Mouse (Mus musculus): ENCODE measurements around the gene Marc2. TPM values are rescaled to one million over a fixed set of nuclear protein-coding genes. Genes with fewer than 3 reads are reported as not detected.
A peak's percentile ranks its signal among the peaks of the same experiment; 100 is the strongest.

Marc2 gene
- polyA plus RNA-seq, 1 experiment from 2014 or later = 110 TPM

DNA sequence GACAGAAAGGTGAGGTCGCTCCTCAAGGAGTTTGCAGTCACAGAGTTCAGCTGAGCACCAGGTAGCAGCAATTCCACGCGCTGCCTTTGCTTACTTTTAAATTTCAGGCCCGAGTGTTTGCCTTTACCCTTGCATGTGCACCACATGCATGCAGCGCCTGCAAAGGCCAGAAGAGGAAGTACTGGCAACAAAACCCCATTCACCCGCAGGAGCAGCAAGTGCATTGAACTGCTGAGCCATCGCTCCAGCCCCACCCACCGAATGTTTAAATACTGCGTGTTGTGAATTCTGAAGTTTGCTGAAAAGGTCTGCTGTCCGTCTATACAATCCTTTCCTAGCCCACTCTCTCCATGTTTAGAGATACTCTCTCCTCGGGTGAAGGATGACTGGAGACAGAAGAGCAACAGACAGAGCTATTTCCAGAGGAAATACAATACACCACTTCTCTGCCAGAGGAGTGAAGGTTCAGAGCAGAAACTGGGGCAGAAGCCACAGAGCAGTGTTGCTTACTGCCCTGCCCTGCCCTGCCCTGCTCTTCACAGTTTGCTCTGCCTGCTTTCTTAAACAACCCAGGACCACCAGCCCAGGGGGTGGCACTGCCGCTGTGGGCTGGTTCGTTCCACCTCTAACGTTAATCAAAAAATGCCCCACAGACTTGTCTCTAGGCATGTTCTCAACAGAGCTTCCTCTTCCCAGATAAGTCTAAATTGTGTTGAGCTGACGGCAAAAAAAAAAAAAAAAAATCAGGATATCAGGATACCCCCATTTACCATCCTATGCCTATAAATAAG is 38.4 kb downstream of the Marc2 start:
- H3K27ac ChIP-seq (ENCODE audit: low read depth, low read length) = no peak overlapping the region
- H3K4me1 ChIP-seq (ENCODE audit: control insufficient read depth, insufficient read depth, low read length) = peaks cover 8% of the 10 kb centered on the region
- DNase-seq (ENCODE audit: low spot score, missing footprints) (peak; percentile 14), ATAC-seq (ENCODE audit: low FRiP score) (no peak)
- no peak overlapping the region for H3K4me2 ChIP-seq
- H3K9ac ChIP-seq (ENCODE audit: low read length) = no peak overlapping the region
- no peaks in the 10 kb centered on the region for H3K9me3 ChIP-seq (ENCODE audit: control insufficient read depth, low read length)
- H3K27me3 ChIP-seq (ENCODE audit: control insufficient read depth, insufficient read depth, low read length) = peaks cover 5% of the 10 kb centered on the region
- H3K36me3 ChIP-seq (ENCODE audit: control insufficient read depth, insufficient read depth, low read length) = no peaks in the 10 kb centered on the region
- H3K4me3 ChIP-seq (ENCODE audit: low read depth, low read length) = no peak overlapping the region
- 76% methylated on average over 15 of the region's 15 CpGs for WGBS

DNA sequence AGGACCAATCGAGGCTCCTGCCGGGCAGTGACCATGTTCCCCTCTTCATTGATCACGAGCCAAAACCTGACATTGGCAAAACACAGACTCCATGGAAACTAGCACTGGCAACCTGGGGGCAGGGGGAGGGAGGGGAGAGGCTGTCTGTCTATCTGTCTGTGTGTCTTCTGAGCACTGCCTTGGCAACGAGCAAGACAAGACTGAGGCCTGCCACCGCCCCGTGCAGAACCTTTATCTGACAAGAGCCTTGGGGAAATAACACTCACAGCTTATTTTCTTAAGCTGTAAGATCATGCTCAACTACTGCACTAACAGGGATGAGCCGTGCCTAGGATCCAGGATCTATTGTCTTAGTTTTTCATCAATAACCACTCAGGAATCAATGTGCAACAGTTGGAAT is 39.1 kb downstream of the Marc2 start:
- H3K9ac ChIP-seq (ENCODE audit: low read length) = no peak overlapping the region
- peaks cover 8% of the 10 kb centered on the region for H3K4me1 ChIP-seq (ENCODE audit: control insufficient read depth, insufficient read depth, low read length)
- H3K9me3 ChIP-seq (ENCODE audit: control insufficient read depth, low read length) = no peaks in the 10 kb centered on the region
- DNase-seq (ENCODE audit: low spot score, missing footprints) (peak; percentile 70), ATAC-seq (ENCODE audit: low FRiP score) (no peak)
- no peaks in the 10 kb centered on the region for H3K36me3 ChIP-seq (ENCODE audit: control insufficient read depth, insufficient read depth, low read length)
- WGBS = 85% methylated on average over 7 of the region's 7 CpGs
- no peak overlapping the region for H3K4me3 ChIP-seq (ENCODE audit: low read depth, low read length)
- H3K27ac ChIP-seq (ENCODE audit: low read depth, low read length) = no peak overlapping the region
- peaks cover 5% of the 10 kb centered on the region for H3K27me3 ChIP-seq (ENCODE audit: control insufficient read depth, insufficient read depth, low read length)
- no peak overlapping the region for H3K4me2 ChIP-seq

DNA sequence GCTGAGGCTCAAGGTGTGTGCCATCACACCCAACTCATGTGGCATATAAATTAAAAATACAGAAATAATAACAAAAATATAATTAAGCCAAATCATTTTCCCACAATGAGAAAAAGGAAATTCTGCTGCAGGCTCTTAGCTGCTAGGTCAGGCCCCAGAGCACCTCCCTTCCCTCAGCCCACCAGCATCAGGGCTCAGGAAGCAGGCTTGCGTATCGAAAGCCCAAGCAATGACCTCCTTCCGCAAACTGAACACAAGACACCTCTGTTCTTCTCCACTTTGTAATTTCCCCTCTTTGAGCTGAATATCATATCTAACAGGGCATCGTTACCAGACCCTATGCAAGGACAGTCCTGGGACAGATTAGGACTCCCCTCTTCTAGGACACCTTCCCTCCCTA is 40.5 kb downstream of the Marc2 start:
- Histone ChIP-seq H3K4me1 (ENCODE audit: control insufficient read depth, insufficient read depth, low read length) (peaks cover 3% of the 10 kb centered on the region), H3K4me3 (ENCODE audit: low read depth, low read length) (no peak overlapping the region), H3K36me3 (ENCODE audit: control insufficient read depth, insufficient read depth, low read length) (no peaks in the 10 kb centered on the region), H3K27me3 (ENCODE audit: control insufficient read depth, insufficient read depth, low read length) (peaks cover 2% of the 10 kb centered on the region), H3K4me2 (no peak overlapping the region), H3K9me3 (ENCODE audit: control insufficient read depth, low read length) (no peaks in the 10 kb centered on the region; the same call in 1 of the 2 replicates), H3K9ac (ENCODE audit: low read length) (no peak overlapping the region), H3K27ac (ENCODE audit: low read depth, low read length) (no peak overlapping the region)
- WGBS = 92% methylated on average over 4 of the region's 4 CpGs
- DNase-seq (ENCODE audit: low spot score, missing footprints) (peak; percentile 41), ATAC-seq (ENCODE audit: low FRiP score) (no peak)

DNA sequence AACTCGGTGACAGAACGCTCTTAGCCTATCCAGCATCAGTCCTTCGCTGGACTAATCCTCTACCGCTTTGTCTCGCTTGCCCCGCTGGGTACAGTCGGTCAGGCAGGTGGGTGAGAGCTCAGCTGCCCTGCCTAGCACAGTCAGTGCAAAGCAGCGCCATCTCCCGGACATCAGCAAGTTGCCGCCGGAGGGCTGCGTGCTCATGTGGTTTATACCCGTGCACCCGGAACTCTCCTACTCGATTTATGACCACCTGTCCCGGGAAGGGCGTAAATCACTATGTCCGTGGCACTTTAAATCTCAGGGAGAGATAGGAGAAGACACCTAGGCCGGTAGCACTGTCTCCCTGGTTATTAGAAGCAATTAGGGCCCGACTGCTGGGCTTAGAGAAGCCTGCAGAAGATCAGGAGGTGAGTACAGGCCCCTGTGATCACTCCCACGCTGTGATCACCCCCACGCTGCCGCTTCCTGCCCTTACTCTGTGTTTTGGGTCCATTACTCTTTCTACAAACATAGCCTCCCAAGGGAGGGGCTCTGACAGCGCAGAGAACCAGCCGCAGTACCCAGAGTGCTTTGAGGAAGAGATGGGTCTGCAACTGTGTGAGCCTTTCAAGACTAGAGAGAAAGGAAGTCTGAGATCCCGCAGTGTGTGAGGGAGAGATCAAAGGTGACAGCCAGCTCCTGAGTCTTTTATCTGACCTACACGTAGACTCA is 52.9 kb downstream of the Marc2 start:
- peak; percentile 87 for DNase-seq (ENCODE audit: low spot score, missing footprints)
- Histone ChIP-seq H3K27ac (ENCODE audit: low read depth, low read length) (no peak overlapping the region), H3K9me3 (ENCODE audit: control insufficient read depth, low read length) (no peaks in the 10 kb centered on the region), H3K4me1 (ENCODE audit: control insufficient read depth, insufficient read depth, low read length) (no peaks in the 10 kb centered on the region), H3K4me3 (ENCODE audit: low read depth, low read length) (no peak overlapping the region), H3K4me2 (no peak overlapping the region), H3K9ac (ENCODE audit: low read length) (no peak overlapping the region), H3K36me3 (ENCODE audit: control insufficient read depth, insufficient read depth, low read length) (no peaks in the 10 kb centered on the region), H3K27me3 (ENCODE audit: control insufficient read depth, insufficient read depth, low read length) (no peaks in the 10 kb centered on the region)
- 23% methylated on average over 27 of the region's 27 CpGs for WGBS
- ATAC-seq (ENCODE audit: low FRiP score) = peak; percentile 67

DNA sequence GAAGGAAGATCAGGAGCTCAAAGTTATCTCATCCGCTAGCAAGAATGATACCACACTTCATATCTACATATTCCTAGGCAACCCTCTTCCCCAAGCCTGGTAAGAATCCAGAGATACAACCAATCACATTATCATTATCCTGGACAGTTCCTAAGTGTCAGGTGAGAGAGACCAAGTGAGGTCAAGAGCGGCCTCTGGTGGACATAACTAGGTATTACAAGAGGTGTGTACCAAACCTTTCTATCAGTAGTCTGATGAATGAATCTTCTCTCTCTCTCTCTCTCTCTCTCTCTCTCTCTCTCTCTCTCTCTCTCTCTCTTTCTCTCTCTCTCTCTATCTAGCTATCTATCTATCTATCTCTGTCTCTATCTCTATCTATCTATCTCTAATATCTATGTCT is 55.1 kb downstream of the Marc2 start:
- Histone ChIP-seq H3K4me1 (ENCODE audit: control insufficient read depth, insufficient read depth, low read length) (no peaks in the 10 kb centered on the region), H3K4me2 (no peak overlapping the region), H3K36me3 (ENCODE audit: control insufficient read depth, insufficient read depth, low read length) (no peaks in the 10 kb centered on the region), H3K27me3 (ENCODE audit: control insufficient read depth, insufficient read depth, low read length) (no peaks in the 10 kb centered on the region), H3K9ac (ENCODE audit: low read length) (no peak overlapping the region), H3K9me3 (ENCODE audit: control insufficient read depth, low read length) (no peaks in the 10 kb centered on the region), H3K27ac (ENCODE audit: low read depth, low read length) (no peak overlapping the region), H3K4me3 (ENCODE audit: low read depth, low read length) (no peak overlapping the region)
- 9% methylated on average over 2 of the region's 2 CpGs for WGBS
- DNase-seq (ENCODE audit: low spot score, missing footprints) = peak; percentile 87
- ATAC-seq (ENCODE audit: low FRiP score) = no peak

DNA sequence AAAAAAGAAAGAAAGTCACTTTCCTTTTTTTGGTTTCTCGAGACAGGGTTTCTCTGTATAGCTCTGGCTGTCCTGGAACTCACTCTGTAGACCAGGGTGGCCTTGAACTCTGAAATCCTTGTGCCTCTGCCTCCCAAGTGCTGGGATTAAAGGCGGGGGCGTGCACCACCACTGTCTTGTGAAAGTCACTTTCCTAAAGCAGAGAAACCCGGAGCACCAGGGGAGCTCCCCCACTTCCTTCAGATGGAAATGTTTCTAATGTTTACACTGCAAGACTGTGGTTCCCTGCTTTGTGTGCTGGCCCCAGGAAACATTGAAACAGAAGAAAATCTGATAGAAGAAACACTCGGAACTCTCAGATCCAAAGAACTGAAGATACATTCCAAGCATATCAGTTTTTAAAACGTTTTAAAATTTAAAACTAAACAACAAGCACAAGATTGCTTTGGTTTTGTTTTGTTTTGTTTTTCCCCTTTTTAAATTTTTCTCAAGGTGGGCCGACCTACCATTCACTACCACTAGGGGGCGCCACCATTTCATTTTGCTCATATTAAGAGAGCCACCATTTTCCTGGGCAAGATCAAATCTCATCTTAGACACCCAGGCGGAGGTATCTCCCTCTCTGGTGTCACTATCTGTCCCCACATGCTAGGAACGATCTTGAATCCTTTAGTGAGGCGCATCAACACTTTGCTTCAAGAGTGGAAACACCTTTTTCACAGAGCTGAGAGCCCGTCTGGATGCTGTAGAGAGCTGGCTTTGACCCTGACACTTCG is 59.7 kb downstream of the Marc2 start:
- no peak overlapping the region for H3K4me3 ChIP-seq (ENCODE audit: low read depth, low read length)
- no peaks in the 10 kb centered on the region for H3K36me3 ChIP-seq (ENCODE audit: control insufficient read depth, insufficient read depth, low read length)
- no peaks in the 10 kb centered on the region for H3K9me3 ChIP-seq (ENCODE audit: control insufficient read depth, low read length)
- peak; percentile 51 for DNase-seq (ENCODE audit: low spot score, missing footprints)
- no peak overlapping the region for H3K27ac ChIP-seq (ENCODE audit: low read depth, low read length)
- ATAC-seq (ENCODE audit: low FRiP score) = no peak
- H3K4me2 ChIP-seq = no peak overlapping the region
- 71% methylated on average over 13 of the region's 13 CpGs for WGBS
- H3K9ac ChIP-seq (ENCODE audit: low read length) = no peak overlapping the region
- H3K4me1 ChIP-seq (ENCODE audit: control insufficient read depth, insufficient read depth, low read length) = no peaks in the 10 kb centered on the region
- no peaks in the 10 kb centered on the region for H3K27me3 ChIP-seq (ENCODE audit: control insufficient read depth, insufficient read depth, low read length)

DNA sequence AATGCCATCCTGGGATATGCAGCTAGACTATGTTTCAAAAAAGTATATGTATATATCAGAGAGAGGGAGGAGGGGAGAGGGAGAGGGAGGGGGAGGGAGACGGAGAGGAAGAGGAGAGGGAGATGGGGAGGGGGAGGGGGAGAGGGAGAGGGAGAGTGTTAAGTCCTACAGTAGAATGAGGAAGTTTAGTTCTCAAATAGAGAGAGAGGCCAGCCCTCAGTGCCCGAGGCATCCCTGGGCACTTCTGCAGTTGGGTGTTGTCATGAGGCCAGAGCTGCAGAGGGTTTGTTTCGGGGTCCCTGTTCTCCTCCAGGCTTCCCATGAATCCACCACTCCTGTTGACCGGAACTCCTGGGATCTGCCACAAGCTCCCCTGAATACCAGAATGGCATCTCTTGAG is 62.6 kb downstream of the Marc2 start:
- 84% methylated on average over 4 of the region's 4 CpGs for WGBS
- no peak for ATAC-seq (ENCODE audit: low FRiP score)

DNA sequence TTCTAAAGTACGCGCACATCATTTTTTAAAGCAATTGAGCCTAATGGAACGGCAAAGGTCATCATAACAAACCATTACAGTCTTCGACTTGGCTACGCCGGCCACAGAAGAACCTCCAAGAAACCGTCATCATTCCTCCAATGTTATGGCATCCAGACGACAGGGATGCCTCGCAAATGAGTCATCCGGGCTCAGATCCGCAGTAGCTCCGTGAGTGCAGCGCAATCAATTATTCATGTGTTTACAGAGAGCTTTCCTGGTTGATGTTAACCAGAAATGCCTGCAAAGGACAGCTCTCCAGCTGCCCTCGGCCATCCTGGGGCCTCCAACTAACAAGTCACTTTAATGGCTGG is 64.1 kb downstream of the Marc2 start:
- no peak for ATAC-seq (ENCODE audit: low FRiP score)
- Histone ChIP-seq H3K36me3 (ENCODE audit: control insufficient read depth, insufficient read depth, low read length) (no peaks in the 10 kb centered on the region), H3K9me3 (ENCODE audit: control insufficient read depth, low read length) (no peaks in the 10 kb centered on the region), H3K4me3 (ENCODE audit: low read depth, low read length) (no peak overlapping the region), H3K27ac (ENCODE audit: low read depth, low read length) (no peak overlapping the region), H3K27me3 (ENCODE audit: control insufficient read depth, insufficient read depth, low read length) (no peaks in the 10 kb centered on the region), H3K9ac (ENCODE audit: low read length) (no peak overlapping the region), H3K4me2 (no peak overlapping the region), H3K4me1 (ENCODE audit: control insufficient read depth, insufficient read depth, low read length) (no peaks in the 10 kb centered on the region)
- WGBS = 88% methylated on average over 14 of the region's 14 CpGs
- no peak for DNase-seq (ENCODE audit: low spot score, missing footprints)

More for the DNA sequence above, 62.6 kb downstream of the Marc2 start:
- Histone ChIP-seq H3K4me1 (ENCODE audit: control insufficient read depth, insufficient read depth, low read length) (no peaks in the 10 kb centered on the region), H3K4me2 (no peak overlapping the region), H3K9ac (ENCODE audit: low read length) (no peak overlapping the region), H3K4me3 (ENCODE audit: low read depth, low read length) (no peak overlapping the region), H3K9me3 (ENCODE audit: control insufficient read depth, low read length) (no peaks in the 10 kb centered on the region), H3K27me3 (ENCODE audit: control insufficient read depth, insufficient read depth, low read length) (no peaks in the 10 kb centered on the region), H3K36me3 (ENCODE audit: control insufficient read depth, insufficient read depth, low read length) (no peaks in the 10 kb centered on the region), H3K27ac (ENCODE audit: low read depth, low read length) (no peak overlapping the region)
- DNase-seq (ENCODE audit: low spot score, missing footprints) = peak; percentile 23
